Mouse (Mus musculus) embryonic fibroblast, embryonic 13.5 days (primary cell): ENCODE measurements around the gene Dennd1a.

Source experiments
- CTCF ChIP-seq: IDR thresholded peaks from 2 replicates; pipeline ENCODE4 v1.5.1; 2011; ENCODE audit warnings: mild to moderate bottlenecking, control low read depth, low read length, moderate library complexity, borderline replicate concordance; ENCODE audit not compliant: insufficient read depth
- POLR2A ChIP-seq: IDR thresholded peaks from 2 replicates; pipeline ENCODE4 v1.6.1; 2011; ENCODE audit warnings: low read depth, mild to moderate bottlenecking, control low read depth, low read length, moderate library complexity

GRCm38 (mm10) chr2:37857472-37857871, 429.7 kb downstream of the Dennd1a start:
- TF ChIP-seq CTCF (no peak), POLR2A (no peak)
